Mouse (Mus musculus) right cerebral cortex, adult 18-20 months (tissue): ENCODE results near the gene Slc5a1.

Experiments used
- DNase-seq: peaks from one replicate; pipeline ENCODE4 v3.0.0; 2022; ENCODE audit warnings: mixed read lengths

Gene Slc5a1

DNA sequence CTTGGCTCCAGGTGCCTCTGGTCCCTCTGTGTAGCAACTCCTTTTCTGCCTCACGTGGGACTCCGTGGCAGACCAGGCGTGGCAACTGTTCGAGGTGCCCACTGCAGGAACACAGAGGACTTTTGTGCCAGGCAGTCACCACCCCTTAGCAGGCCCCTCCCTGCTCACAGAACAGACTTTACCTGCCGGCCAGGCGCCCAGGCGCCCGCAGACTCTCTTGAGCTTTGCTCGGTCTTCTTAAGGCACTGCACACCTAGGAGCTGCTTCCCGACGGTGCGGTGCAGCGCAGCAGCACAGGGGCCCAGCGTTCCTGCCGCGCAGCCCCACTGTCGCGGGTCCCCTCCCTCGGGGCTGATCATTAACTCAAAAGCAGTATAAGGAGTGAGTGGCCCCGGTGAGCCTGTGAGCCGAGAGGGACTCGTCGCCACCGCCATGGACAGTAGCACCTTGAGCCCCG is at the start of gene Slc5a1:
Gene Slc5a1 (plus strand): TSS at position 195 of the 457 bp plus-strand sequence.
- no peak for DNase-seq

GRCm38 (mm10) chr5:33056126-33056765 is 47.8 kb upstream of the Slc5a1 start:
- DNase-seq: no peak

GRCm38 (mm10) chr5:33070071-33070470 is 33.9 kb upstream of the Slc5a1 start:
- DNase-seq: no peak

DNA sequence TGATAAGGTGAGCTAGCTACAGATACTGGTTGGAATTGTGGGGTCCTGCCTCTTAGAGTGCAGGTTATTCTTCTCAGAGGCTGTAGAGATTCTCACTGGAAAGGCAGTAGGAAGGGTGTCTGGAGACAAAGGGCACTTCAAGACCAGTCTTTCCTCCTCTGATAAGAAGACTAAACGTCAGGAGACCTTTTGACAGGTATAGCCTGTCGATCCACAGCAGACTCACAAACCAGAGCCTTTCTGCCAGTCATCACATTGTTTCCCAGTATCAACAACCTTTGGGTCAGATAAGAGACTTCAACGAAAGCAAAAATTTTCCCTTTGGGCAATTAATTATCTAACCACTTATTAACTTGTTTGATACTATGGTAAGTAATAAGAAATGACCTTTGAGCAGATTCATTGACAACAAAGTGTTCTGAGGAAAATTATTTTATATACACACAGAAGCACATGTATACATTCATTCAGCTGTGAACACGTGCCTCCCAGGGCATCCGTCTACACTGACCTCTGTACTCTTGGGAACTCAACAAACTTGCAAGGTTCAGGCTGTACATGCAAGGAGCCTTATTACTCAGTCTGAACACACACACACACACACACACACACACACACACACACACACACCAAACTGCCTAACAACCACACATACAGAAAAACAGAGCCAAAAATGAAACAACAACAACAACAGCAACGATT is 27.4 kb upstream of the Slc5a1 start:
- DNase-seq: no peak

- no peak for DNase-seq
These were observed 21.1 kb upstream of the Slc5a1 start for GRCm38 (mm10) chr5:33082896-33083295.

DNA sequence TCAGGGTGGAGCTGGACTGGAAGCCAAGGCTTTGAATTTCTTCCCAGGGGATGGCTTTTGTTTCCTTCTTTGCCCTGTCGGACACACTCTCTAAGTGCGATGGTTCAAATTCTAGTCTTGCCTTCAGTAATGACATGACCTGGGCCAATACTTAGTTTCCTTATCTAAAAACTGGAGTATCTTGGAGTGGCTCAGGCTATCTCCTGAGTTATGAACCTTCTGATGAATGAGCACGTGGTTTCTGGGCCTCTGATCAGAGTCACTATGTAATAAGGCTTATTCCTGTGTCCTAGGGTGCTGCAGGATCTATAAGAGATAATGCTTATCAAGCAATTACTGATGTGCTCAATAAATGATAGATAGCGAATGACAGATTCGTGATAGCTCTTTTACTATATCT is 19.4 kb upstream of the Slc5a1 start:
- DNase-seq: no peak

GRCm38 (mm10) chr5:33091342-33091741 is 12.7 kb upstream of the Slc5a1 start:
- DNase-seq: no peak

GRCm38 (mm10) chr5:33095315-33095714 is 8.7 kb upstream of the Slc5a1 start:
- DNase-seq: no peak

DNA sequence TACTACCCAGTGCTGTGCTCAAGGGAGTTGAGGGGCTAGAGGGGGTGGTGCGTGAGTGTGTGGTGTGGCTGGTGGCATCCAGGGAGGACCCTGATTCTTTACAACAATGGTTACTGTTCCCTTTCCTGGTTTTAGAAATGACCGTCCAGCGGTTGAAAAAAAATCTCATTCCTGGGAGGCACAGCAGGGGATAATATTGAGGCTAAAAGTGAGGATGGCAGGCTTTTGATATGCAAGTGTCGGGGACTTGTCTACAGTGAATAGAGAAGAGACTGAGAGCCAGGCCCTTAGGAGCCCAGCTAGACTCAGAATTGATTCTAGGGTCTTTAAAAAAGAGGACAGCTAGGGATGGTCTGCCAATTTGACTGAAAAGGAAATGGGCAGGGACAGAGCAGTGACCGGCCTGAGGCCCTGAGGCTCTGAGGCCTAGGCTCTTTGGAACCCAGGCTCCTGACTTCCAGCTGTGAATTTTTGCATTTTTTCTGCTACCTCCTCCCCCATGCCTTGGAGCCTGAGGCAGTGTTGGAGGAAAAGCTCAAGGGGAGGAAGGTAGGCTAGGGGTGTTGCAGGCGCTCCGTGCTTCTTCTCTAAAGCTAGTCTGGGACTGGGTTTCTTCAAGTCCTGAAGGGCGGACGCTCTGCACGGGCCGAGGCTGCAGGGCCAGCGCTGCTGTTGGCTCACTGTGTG is 1.5 kb upstream of the Slc5a1 start:
- no peak for DNase-seq

DNA sequence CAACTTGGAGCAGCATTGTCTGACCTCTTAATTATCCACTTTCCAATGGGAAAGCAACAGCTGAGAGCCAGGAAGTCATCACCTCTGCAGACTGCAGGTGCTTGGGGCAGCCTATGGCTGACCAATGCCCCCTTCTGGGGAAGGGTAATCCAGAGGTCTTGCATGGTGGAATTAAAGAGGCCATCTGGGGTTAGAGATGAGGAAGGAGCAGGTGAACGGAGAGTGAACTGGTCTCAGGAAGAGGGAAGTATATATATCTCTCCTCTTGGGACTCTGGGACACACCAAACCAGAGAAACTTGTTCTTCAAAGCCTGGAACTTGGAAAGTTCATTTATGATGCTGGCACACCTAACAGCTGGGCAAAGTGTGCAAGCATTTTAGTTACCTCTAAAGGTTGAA is 857 bp downstream of the Slc5a1 start:
- no peak for DNase-seq

DNA sequence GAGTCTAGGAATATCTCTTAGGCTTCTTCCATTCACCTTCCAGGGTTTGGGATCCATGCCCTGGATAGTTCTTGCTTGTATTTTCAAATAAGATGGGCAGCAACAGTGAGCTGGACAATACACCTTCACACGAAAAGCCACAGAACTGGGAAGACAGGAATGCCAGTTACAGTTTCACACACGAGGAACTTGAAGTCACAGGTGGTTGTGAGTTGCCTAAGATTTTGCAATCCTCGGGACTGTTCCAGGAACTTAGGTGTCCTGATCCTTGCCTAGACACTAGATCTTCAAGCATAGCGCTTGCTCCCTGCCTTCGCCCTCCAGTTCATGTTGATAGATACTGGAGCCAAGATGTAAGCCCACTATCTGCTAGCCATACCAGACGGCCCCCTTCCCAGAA is 1.6 kb downstream of the Slc5a1 start:
- no peak for DNase-seq

DNA sequence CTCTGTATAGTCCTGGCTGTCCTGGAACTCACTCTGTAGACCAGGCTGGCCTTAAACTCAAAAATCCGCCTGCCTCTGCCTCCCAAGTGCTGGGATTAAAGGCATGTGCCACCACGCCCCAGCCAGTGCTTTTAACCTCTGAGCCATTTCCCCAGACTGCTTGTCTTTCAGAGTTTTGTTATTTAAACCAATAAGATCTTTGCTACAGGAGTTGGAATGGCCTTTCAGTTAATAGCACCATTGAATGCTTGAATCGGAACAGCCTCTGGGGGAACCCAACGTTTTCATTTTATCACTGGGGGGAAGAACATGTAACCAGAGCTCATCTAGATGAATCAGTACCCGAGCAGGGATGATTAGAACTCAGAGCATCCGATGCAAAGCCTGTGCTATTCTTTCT is 3.0 kb downstream of the Slc5a1 start:
- DNase-seq: no peak

DNA sequence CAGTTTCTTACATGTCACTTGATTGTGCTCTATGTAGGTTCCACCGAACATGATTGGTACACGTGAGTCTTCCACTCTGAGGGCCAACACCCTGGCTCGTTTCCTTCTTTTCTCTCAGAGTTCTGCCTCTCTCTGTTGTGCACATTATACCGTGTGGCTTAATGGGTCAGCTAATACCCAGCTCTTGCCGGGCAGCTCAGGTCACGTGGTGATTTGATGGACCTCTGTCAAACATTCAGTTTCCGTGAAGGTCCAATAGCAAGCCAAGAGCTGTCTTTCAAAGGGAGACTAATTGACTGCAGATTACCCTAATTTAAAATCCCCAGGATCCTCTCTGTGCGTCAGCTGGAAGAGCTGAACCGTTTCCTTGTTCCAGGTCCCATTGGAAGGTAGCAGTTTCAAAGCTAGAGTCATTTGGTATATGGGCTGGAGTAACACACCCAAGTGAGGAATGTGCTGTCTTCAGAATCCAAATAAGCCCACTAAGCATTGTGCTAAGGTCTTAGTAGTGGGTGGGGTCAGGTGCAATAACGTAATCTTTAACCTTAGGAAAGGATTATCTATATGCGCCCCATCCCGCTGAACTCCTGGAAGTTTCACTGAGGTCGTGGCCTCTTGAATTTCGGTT is 3.9 kb downstream of the Slc5a1 start:
- DNase-seq: no peak

- no peak for DNase-seq
These were observed 17.9 kb downstream of the Slc5a1 start for GRCm38 (mm10) chr5:33121871-33122315.

DNA sequence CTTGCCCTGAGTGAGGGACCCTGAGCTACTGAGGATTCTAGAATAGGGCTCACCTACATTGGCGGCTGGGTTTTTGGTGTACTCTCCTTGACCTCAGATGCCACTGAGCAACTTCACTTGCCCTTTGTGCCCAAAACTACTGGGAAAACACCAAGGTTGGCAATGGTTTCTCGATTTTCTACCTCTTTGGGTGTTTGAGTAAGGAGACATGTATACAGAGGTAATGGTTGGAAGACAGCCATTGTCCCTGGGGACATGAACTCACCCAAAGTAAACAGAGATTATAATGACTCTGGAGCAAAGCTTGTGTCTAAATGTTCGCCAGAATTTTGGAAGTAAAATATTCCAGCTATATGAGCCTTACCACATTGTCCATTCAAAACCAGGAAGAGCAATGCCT is 19.6 kb downstream of the Slc5a1 start:
- DNase-seq: no peak

DNA sequence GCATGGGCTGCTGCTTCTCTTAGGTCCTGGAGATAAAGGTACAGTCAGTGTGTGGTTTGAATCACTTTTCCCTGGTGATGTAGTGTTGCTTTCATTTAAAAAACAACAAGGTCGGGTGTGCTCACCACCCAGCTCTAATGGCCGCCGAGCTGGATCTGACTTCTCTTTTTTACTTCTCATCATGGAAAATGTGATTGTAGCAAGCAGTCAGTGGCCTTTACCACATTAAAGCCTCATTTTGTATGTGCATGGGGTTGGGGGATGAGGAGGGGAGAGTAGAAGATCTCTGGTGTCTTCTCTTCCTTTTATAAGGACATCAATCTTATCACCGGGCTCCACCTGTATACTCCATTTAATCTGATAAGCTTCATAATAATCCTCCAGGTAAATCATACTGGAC is 21.3 kb downstream of the Slc5a1 start:
- no peak for DNase-seq

GRCm38 (mm10) chr5:33134132-33134531 is 30.1 kb downstream of the Slc5a1 start:
- DNase-seq: no peak

- no peak for DNase-seq
These were observed 31.6 kb downstream of the Slc5a1 start for GRCm38 (mm10) chr5:33135611-33136010.

GRCm38 (mm10) chr5:33142790-33143455 is 38.9 kb downstream of the Slc5a1 start:
- DNase-seq: peak; percentile 54

DNA sequence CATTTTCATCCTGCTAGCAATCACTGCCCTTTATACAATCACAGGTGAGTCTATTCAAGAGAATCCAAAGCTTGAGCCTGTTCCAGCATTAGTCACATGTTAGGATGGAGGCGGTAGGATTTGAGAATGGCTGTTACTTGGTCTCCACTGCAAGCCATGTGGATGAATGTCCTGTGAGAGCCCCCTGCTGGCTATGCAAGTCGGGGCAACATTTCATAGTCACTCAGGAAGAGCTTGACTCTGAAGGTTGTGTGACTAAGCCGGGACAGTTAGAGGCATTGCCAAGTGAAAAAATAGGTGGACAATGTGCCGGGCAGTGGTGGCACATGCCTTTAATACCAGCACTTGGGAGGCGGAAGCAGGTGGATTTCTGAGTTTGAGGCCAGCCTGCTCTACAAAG is 40.0 kb downstream of the Slc5a1 start:
- no peak for DNase-seq

DNA sequence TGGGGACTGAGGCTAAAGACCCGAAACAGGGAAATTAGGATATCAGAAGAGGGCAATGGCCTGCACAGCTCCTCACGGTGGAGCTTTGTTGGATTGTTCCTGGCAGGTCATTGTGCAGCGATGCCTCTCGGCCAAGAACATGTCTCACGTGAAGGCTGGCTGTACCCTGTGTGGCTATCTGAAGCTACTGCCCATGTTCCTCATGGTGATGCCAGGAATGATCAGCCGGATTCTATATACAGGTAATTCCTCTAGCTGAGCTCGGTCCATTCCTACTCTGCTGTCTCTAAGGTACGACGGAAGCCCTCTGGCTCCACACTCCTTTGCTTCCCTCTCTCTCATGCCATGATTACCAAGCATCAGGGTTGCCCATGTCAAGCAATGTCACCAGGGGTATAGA is 42.8 kb downstream of the Slc5a1 start:
- no peak for DNase-seq

- DNase-seq: no peak
These were observed 43.7 kb downstream of the Slc5a1 start for GRCm38 (mm10) chr5:33147691-33148090.

- no peak for DNase-seq
These were observed 89.5 kb downstream of the Slc5a1 start for GRCm38 (mm10) chr5:33193567-33193966.
